Mouse (Mus musculus) kidney, adult 18-20 months (tissue): ENCODE measurements at regions not wholly inside any gene's neighbourhood (a gene's known extent, or its start where the extent isn't known, plus 50 kb on each side); places are given as distances from the start of the nearest gene placed in this dataset.

Source experiments
- DNase-seq: peaks from one replicate; pipeline ENCODE4 v3.0.0; 2021

- no peak for DNase-seq
Observed at GRCm38 (mm10) chr3:22021360-22021935, 55.0 kb upstream of the Tbl1xr1 start.

GRCm38 (mm10) chr3:22022418-22022817 is 54.0 kb upstream of the Tbl1xr1 start:
- peak; percentile 32 for DNase-seq

- DNase-seq, result peak; percentile 69
Observed at GRCm38 (mm10) chr3:22023049-22023448, 53.4 kb upstream of the Tbl1xr1 start.

- no peak for DNase-seq
Observed at GRCm38 (mm10) chr3:22023551-22023950, 52.9 kb upstream of the Tbl1xr1 start.

- no peak for DNase-seq
Observed at GRCm38 (mm10) chr3:22024200-22024599, 52.3 kb upstream of the Tbl1xr1 start.

DNA sequence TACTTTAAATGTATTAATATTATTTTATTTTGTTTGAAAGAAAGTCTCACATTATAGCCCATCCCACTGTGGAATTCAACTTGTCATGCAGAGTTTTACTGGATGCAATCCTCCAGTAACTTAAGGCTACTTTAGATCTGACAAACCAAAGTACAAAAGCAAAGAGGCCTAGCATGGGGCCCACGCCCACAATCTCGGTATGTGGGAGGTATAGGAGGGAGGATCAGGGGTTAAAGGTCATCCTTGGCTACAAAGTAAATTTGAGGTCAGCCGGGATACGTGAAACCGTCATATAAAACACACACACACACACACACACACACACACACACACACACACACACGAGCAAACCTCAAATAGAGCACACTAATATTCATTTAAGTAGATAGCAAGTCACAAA is 51.3 kb upstream of the Tbl1xr1 start:
- DNase-seq, result no peak

GRCm38 (mm10) chr3:22025615-22026014 is 50.8 kb upstream of the Tbl1xr1 start:
- no peak for DNase-seq
